Mouse (Mus musculus) E14TG2a.4 (cell line): ENCODE results near the gene Cdk17.

Experiments
- H3K27me3 ChIP-seq: 2 replicates; pipeline ENCODE4 v1.6.1; 2014; ENCODE audit warnings: low read length, control low read depth; ENCODE audit not compliant: insufficient read depth
- H3K36me3 ChIP-seq: 2 replicates; pipeline ENCODE4 v1.6.1; 2014; ENCODE audit warnings: low read length, control low read depth; ENCODE audit not compliant: insufficient read depth
- H3K4me1 ChIP-seq: replicated peaks from 2 replicates; pipeline ENCODE4 v1.6.1; 2014; ENCODE audit warnings: low read depth, low read length, control low read depth
- H3K4me3 ChIP-seq: replicated peaks from 2 replicates; pipeline ENCODE4 v1.5.1; 2014; ENCODE audit warnings: mild to moderate bottlenecking, low read length
- H3K9me3 ChIP-seq: 2 replicates; pipeline ENCODE4 v1.6.1; 2014; ENCODE audit warnings: low read length, control low read depth
- CTCF ChIP-seq: conservative IDR thresholded peaks from 2 replicates; pipeline ENCODE4 v1.5.1; 2014; ENCODE audit warnings: low read length
- NANOG ChIP-seq: IDR thresholded peaks from 2 replicates; pipeline ENCODE4 v1.6.1; 2014; ENCODE audit warnings: borderline replicate concordance, low read length, mixed read lengths
- POU5F1 ChIP-seq: IDR thresholded peaks from 2 replicates; pipeline ENCODE4 v1.6.1; 2014; ENCODE audit warnings: low read length, borderline replicate concordance

The Cdk17 gene

DNA sequence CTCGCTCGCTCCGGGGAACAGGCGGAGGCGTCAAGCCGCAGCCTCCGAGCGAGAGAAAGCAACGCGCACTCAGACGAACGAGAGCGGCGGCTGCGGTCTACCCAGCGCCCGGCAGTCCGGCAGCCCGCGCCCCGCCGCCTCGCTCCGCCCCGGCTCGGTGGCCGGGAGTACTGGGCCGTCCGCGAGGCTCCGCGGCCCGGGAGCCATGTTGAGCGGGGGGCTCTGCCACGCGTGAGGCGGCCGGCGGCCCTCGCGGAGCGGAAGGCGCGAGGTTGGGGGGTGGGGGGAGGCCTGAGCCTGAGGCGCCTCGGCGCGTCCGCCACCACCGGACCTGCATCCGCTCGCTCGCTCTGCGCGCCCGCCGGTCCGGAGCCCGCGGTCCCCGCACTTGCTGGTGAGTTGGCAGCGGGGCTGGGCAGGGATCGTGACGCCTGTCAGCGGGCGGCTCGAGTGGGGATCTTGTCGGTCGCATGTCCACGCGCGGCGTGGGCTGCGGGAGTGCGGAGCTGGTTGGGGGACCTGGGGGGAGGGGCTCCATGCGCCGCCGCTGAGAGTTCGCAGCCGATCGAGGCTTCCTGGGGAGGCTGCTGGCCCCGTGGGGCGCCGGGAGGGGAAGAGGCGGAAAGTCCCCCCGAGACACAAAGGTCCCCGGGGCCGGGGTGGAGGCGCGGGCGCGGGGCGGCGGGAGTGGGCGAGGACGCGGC, at the start of gene Cdk17:
Gene Cdk17, plus strand, starts transcription at position 69 of the 704 bp plus-strand sequence.
- Histone ChIP-seq H3K9me3 (no peaks in the 10 kb centered on the region), H3K4me3 (peak within 1 kb of the TSS; percentile 97), H3K36me3 (no peaks in the 10 kb centered on the region), H3K4me1 (peaks cover 41% of the 10 kb centered on the region), H3K27me3 (no peaks in the 10 kb centered on the region)
- no peak for TF ChIP-seq NANOG

GRCm38 (mm10) chr10:93111412-93111811, 49.3 kb upstream of the Cdk17 start:
- Histone ChIP-seq H3K27me3 (no peaks in the 10 kb centered on the region), H3K36me3 (no peaks in the 10 kb centered on the region), H3K4me3 (no peak overlapping the region), H3K4me1 (no peaks in the 10 kb centered on the region), H3K9me3 (no peaks in the 10 kb centered on the region)
- TF ChIP-seq NANOG (no peak), CTCF (no peak), POU5F1 (no peak)

DNA sequence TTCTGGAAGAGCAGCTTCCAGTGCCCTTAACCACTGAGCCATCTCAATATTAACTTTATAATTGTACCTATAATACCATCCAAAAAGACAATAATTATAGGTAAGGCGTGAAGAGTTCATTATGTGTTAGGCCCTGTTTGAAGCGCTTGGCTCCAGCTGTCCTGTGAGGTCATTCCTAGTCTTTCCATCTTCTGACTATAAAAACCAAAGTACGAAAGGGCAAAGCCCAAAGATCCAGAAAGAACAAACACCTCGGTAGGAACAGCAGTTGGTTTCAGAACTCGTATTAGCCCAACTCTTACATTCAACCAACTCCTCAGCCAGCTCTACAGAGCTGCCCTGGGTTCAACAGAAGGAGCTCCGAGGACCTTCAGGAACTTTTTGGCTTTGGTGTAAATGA, 48.7 kb upstream of the Cdk17 start:
- Histone ChIP-seq H3K36me3 (no peaks in the 10 kb centered on the region), H3K4me1 (no peaks in the 10 kb centered on the region), H3K27me3 (no peaks in the 10 kb centered on the region), H3K4me3 (no peak overlapping the region), H3K9me3 (no peaks in the 10 kb centered on the region)
- TF ChIP-seq CTCF = no peak
- no peak for TF ChIP-seq NANOG
- no peak for TF ChIP-seq POU5F1

DNA sequence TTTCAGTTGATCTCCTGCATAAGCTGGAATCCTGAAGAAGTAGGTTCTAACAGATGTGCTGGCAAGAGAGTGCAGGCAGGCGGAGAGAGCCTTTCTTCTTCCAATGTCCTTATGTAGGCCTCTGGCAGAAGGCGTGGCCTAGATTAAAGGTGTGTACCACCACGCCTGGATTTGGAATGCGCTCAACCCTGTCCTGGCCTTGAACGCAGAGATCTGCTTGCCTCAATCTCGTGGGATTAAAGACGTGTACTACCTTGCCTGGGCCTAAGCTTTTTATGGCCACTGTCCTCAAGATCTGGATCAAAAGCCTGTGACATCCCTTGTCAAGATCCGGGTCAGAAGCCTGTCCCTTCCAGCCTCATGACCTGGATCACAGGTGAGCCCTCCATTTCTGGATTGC, 46.7 kb upstream of the Cdk17 start:
- no peaks in the 10 kb centered on the region for H3K36me3 ChIP-seq
- H3K9me3 ChIP-seq = no peaks in the 10 kb centered on the region
- H3K4me3 ChIP-seq = no peak overlapping the region
- H3K4me1 ChIP-seq = no peaks in the 10 kb centered on the region
- no peaks in the 10 kb centered on the region for H3K27me3 ChIP-seq
- TF ChIP-seq CTCF (no peak), NANOG (no peak), POU5F1 (no peak)

DNA sequence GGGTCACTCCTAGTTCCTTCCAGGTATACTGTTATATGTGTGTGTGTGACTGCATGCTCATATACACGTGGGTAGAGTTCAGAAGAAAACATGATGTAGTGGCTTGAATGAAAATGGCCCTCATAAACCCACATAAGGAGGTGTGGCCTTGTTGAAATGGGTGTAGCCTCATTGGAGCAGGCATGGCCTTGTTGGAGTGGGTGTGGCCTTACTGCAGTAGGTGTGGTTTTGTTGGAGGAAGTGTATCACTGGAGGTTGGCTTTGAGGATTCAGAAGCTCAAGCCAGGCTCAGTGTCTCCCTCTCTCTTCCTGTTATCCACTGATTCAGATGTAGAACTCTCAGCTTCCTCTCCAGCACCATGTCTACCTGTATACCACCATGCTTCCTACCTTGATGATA, 45.9 kb upstream of the Cdk17 start:
- TF ChIP-seq POU5F1 = no peak
- no peaks in the 10 kb centered on the region for H3K9me3 ChIP-seq
- no peaks in the 10 kb centered on the region for H3K36me3 ChIP-seq
- H3K4me1 ChIP-seq = no peaks in the 10 kb centered on the region
- no peak overlapping the region for H3K4me3 ChIP-seq
- no peaks in the 10 kb centered on the region for H3K27me3 ChIP-seq

DNA sequence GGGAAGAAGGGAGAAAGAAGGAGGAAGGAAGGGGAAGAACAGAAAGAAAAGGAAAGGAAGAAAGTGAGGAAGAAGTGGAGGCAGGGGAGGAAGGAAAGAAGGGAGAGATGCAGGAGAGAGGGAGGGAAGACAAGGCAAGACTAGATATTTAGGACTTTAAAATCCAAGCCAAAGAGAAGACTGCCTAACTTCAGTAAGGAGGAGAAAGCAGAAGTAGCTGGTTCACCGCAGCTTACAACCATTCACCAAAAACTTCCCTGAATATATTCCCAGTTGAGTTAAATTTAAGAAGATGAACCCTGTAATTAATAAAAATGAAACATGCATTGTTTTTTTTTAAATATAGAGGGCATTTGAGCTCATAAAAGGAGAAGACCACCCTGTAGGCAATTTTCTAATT, 44.9 kb upstream of the Cdk17 start:
- no peaks in the 10 kb centered on the region for H3K27me3 ChIP-seq
- H3K4me3 ChIP-seq = no peak overlapping the region
- TF ChIP-seq CTCF = no peak
- TF ChIP-seq POU5F1 = no peak
- no peak for TF ChIP-seq NANOG
- H3K36me3 ChIP-seq = no peaks in the 10 kb centered on the region
- no peaks in the 10 kb centered on the region for H3K9me3 ChIP-seq
- H3K4me1 ChIP-seq = no peaks in the 10 kb centered on the region

DNA sequence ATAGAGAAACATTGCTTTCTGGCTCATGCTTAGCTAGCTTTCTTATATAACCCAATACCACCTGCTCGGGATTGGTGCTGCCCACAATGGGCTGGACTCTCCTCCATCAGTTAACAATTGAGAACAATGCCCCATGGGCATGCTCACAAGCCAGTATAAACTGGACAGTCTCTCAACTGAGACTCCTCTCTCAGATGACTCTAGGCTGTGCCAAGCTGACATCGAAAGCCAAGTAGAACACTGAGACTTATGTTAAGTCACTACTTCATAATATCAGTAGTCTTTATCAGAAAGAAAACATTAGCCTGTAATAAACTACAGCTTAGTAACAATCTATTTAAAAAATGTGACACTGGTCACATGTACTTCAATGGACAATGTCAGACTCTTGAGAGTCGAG, 44.0 kb upstream of the Cdk17 start:
- no peak overlapping the region for H3K4me3 ChIP-seq
- TF ChIP-seq POU5F1 (no peak), NANOG (no peak)

GRCm38 (mm10) chr10:93119809-93120208, 40.9 kb upstream of the Cdk17 start:
- Histone ChIP-seq H3K4me3 (no peak overlapping the region), H3K36me3 (no peaks in the 10 kb centered on the region), H3K9me3 (no peaks in the 10 kb centered on the region), H3K4me1 (no peaks in the 10 kb centered on the region), H3K27me3 (no peaks in the 10 kb centered on the region)
- TF ChIP-seq CTCF = no peak
- no peak for TF ChIP-seq NANOG
- TF ChIP-seq POU5F1 = no peak

More for the DNA sequence above, 44.0 kb upstream of the Cdk17 start:
- H3K9me3 ChIP-seq = no peaks in the 10 kb centered on the region
- no peaks in the 10 kb centered on the region for H3K27me3 ChIP-seq
- no peaks in the 10 kb centered on the region for H3K36me3 ChIP-seq
- H3K4me1 ChIP-seq = no peaks in the 10 kb centered on the region

DNA sequence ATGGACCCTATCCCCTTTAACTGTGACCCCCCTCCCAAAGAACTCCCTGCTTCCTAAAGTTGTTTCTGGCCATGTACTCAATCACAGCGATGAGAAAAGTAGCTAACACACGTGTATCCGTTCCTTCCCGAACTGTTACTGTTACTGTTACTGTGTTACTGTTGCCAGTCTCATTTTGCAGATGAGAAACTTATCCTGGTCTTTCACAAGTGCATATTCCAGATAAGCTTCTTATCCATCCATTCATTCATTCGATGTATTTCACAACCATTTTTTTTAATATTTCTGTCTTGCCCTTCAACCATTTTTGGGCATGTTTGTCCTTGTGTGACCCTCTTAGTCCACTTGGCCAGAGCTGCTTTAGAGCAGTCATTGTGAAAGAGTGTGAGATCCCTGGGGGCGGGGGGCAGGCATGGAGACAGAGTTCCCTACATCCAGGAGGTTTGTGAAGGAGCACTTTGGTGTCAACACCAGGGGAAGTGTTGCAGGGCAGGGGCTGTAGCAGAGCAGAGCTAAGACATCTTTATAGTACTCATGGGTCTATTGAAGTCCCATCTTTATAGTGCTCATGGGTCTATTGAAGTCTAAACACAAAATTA, 39.3 kb upstream of the Cdk17 start:
- TF ChIP-seq NANOG (no peak), POU5F1 (no peak), CTCF (no peak)
- no peaks in the 10 kb centered on the region for H3K9me3 ChIP-seq
- H3K4me3 ChIP-seq = no peak overlapping the region
- H3K36me3 ChIP-seq = no peaks in the 10 kb centered on the region
- H3K27me3 ChIP-seq = no peaks in the 10 kb centered on the region
- 0 out of 2 replicates have a peak, but pooled peaks cover 3% of the 10 kb centered on the region for H3K4me1 ChIP-seq
